Mouse (Mus musculus) heart, adult 2 months (tissue): ENCODE data around the gene Cbl.

ENCODE experiments used
- CTCF ChIP-seq: fragments of 200-600 bp; IDR thresholded peaks from 2 replicates; pipeline ENCODE4 v1.8.1; 2022; ENCODE audit warnings: antibody characterized with exemption, mild to moderate bottlenecking, moderate library complexity
- POLR2A ChIP-seq: fragments of 200-500 bp; IDR thresholded peaks from 2 replicates; pipeline ENCODE4 v1.6.1; 2011; ENCODE audit warnings: mild to moderate bottlenecking, low read depth, low read length, control low read depth; ENCODE audit not compliant: insufficient read depth

GRCm38 (mm10) chr9:44178811-44179210, 55.0 kb downstream of the Cbl start:
- no peak for TF ChIP-seq CTCF
- no peak for TF ChIP-seq POLR2A
